9 mouse cellular contexts compared by ENCODE assay signal in the genomic region with DNA sequence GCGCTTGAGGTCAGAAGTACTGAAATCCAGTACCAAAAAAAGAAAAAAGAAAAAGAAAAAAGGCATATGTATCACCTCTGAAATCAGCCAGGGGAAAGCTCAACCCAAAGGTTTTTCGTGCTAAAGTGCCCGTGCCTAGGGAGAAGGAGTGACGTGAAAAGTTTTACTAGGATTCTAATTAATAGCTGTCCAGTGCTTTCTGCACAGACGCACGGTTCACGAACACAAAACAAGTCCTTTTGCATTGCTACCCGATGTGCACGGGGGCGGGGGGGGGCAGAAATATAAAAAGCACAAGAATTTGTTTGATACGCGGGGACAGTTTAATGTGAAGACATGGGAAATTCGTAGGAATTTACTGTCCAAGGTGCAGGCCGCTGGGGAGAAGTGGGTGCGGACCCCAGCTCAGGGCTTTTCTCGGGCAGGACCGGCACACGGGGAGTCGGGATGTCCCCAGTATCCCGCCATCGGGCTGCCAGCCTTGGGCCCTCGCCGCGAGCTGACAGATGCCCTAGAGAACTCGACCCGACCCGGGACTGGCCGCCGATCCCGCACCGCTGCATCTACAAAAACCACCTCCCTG. TPM values are rescaled to one million over a fixed set of nuclear protein-coding genes. Genes with fewer than 3 reads are reported as not detected.
A peak's percentile ranks its signal among the peaks of the same experiment; 100 is the strongest.
DNase-seq lines count a peak whose midpoint lies in the region; ATAC-seq and TF ChIP-seq lines count a peak whose summit lies in the region.
"Had no signal": no experiment of that assay in that cellular context is flagged by ENCODE, and none has a peak within 500 bp of the region (broad histone marks: within the 10 kb centered on the region; RNA-seq: fewer than 3 reads in every experiment).

No protein-coding gene starts in this region.

- TF ChIP-seq CTCF in left cerebral cortex, adult 2 months (IDR thresholded peaks at IDR 0.05): no peak
- TF ChIP-seq CTCF in cortical plate, adult 2 months (IDR thresholded peaks at IDR 0.05; ENCODE audit: extremely low read depth, insufficient read depth, low read length): no peak
- TF ChIP-seq CTCF in hindbrain, postnatal 0 days (IDR thresholded peaks at IDR 0.05; ENCODE audit: low read depth): no peak

- H3K9ac ChIP-seq in hindbrain, postnatal 0 days (replicated peaks; ENCODE audit: low read length): peak overlapping the region; percentile 87
- H3K9ac ChIP-seq in midbrain, embryonic 11.5 days (ENCODE audit: low read length): peak overlapping the region; percentile 92

- H3K27ac ChIP-seq in left cerebral cortex, adult 2 months: peak overlapping the region; percentile 91
- H3K27ac ChIP-seq in cortical plate, adult 2 months (ENCODE audit: insufficient read depth, low read length): peak overlapping the region; percentile 37; the same call in 1 of the 2 replicates
- peak overlapping the region; percentile 70 for H3K27ac ChIP-seq in hindbrain, postnatal 0 days
- no peak overlapping the region for H3K27ac ChIP-seq in midbrain, embryonic 11.5 days (ENCODE audit: low read depth, low read length)

- TF ChIP-seq POLR2A in cortical plate, adult 2 months (IDR thresholded peaks at IDR 0.05; ENCODE audit: extremely low read depth, insufficient read depth, low read length): no peak

- DNase-seq in left cerebral cortex, adult 2 months (ENCODE audit: extremely low spot score in 1 of 2, low spot score in 2 of 2): no peak
- DNase-seq in left cerebral cortex, postnatal 36 days (ENCODE audit: low spot score in 2 of 2): no peak
- DNase-seq in hindbrain, postnatal 0 days (ENCODE audit: low spot score): no peak
- no peak for DNase-seq in midbrain, embryonic 11.5 days (ENCODE audit: low spot score, missing footprints)
- DNase-seq in left cerebral cortex, postnatal 4 days: no peak
- no peak for DNase-seq in cerebellum, adult 8-10 months
- no peak for DNase-seq in spleen, postnatal 14 days (ENCODE audit: low spot score in 2 of 2)

- H3K4me3 ChIP-seq in left cerebral cortex, adult 2 months: peak overlapping the region; percentile 94
- H3K4me3 ChIP-seq in cortical plate, adult 2 months (ENCODE audit: insufficient read depth, low read length): peak overlapping the region; percentile 70
- H3K4me3 ChIP-seq in hindbrain, postnatal 0 days (ENCODE audit: low read length): peak overlapping the region; percentile 81
- H3K4me3 ChIP-seq in midbrain, embryonic 11.5 days (ENCODE audit: low read depth, low read length): peak overlapping the region; percentile 84

- H3K4me1 ChIP-seq in cortical plate, adult 2 months (ENCODE audit: control insufficient read depth, insufficient read depth, low read length): peaks cover 9% of the 10 kb centered on the region
- no peaks in the 10 kb centered on the region for H3K4me1 ChIP-seq in hindbrain, postnatal 0 days (ENCODE audit: insufficient read depth, low read length)
- 0 out of 2 replicates have a peak, but pooled peaks cover 2% of the 10 kb centered on the region for H3K4me1 ChIP-seq in midbrain, embryonic 11.5 days (ENCODE audit: control insufficient read depth, insufficient read depth, low read length)

- ATAC-seq in hindbrain, postnatal 0 days: no peak; the same call in none of the 2 replicates
- peak; percentile 75 for ATAC-seq in midbrain, embryonic 11.5 days (ENCODE audit: low FRiP score)

- H3K9me3 ChIP-seq in hindbrain, postnatal 0 days (ENCODE audit: low read length): 0 out of 2 replicates have a peak, but pooled peaks cover 3% of the 10 kb centered on the region
- H3K9me3 ChIP-seq in midbrain, embryonic 11.5 days (ENCODE audit: control insufficient read depth, low read length): no peaks in the 10 kb centered on the region

- intact Hi-C loops in left cerebral cortex, adult 2 months (cut with DNase I): loop anchor here (2.0 kb wide), 2 partner anchors 45 to 55 kb away; partner anchors contain the start of genes Mrps17 and Nipsnap2
- intact Hi-C loops in left cerebral cortex, postnatal 36 days (cut with DNase I): loop anchor here (10.0 kb wide), 1 partner anchor 165 kb away; the partner anchor contains the start of gene Sfswap
- intact Hi-C loops in left cerebral cortex, postnatal 4 days (cut with DNase I): no loop called here

- H3K27me3 ChIP-seq in hindbrain, postnatal 0 days (ENCODE audit: insufficient read depth, low read length): no peaks in the 10 kb centered on the region
- H3K27me3 ChIP-seq in midbrain, embryonic 11.5 days (ENCODE audit: control insufficient read depth, insufficient read depth, low read length): no peaks in the 10 kb centered on the region

- peak overlapping the region; percentile 81 for H3K4me2 ChIP-seq in hindbrain, postnatal 0 days (ENCODE audit: low read depth, low read length)
- peak overlapping the region; percentile 71 for H3K4me2 ChIP-seq in midbrain, embryonic 11.5 days

- WGBS in hindbrain, postnatal 0 days: under 1% methylated on average over 31 of the region's 31 CpGs
- under 1% methylated on average over 31 of the region's 31 CpGs for WGBS in midbrain, embryonic 11.5 days

- no peaks in the 10 kb centered on the region for H3K36me3 ChIP-seq in hindbrain, postnatal 0 days (ENCODE audit: insufficient read depth, low read length)
- H3K36me3 ChIP-seq in midbrain, embryonic 11.5 days (ENCODE audit: control insufficient read depth, insufficient read depth, low read length): no peaks in the 10 kb centered on the region

RNA-seq across cellular contexts. Expression of gene Zfp11, which starts 0.4 kb away (rescaled TPM):
- total RNA-seq in left cerebral cortex, adult 2 months (2021): 1 to 10 TPM; 6.8 to 6.9 TPM
- total RNA-seq in left cerebral cortex, postnatal 36 days (2021): 1 to 10 TPM; 6.4 to 8.2 TPM
- polyA plus RNA-seq in cortical plate, adult 2 months (2012; rRNA removed): 5.2 and 5.9 TPM in 2 replicates
- 3.3 and 4.7 TPM in 2 replicates for total RNA-seq in hindbrain, postnatal 0 days (2014; rRNA removed)
- 3.2 and 3.4 TPM in 2 replicates for polyA plus RNA-seq in hindbrain, postnatal 0 days (2015; fragmentation: Nextera tagmentation; extraction: Ambion mirVana)
- polyA plus RNA-seq in midbrain, embryonic 11.5 days (2014; fragmentation: Nextera tagmentation; extraction: Ambion mirVana): 6.1 and 8.2 TPM in 2 replicates
- 1 to 10 TPM; 8.2 to 8.6 TPM for total RNA-seq in left cerebral cortex, postnatal 4 days (2021)

RNA-seq across cellular contexts. Expression of gene Sept14, which starts 38.8 kb away (rescaled TPM):
- total RNA-seq in left cerebral cortex, adult 2 months (2021): not detected
- not detected for total RNA-seq in left cerebral cortex, postnatal 36 days (2021)
- not detected in 2 replicates for polyA plus RNA-seq in cortical plate, adult 2 months (2012; rRNA removed)
- not detected in 2 replicates for total RNA-seq in hindbrain, postnatal 0 days (2014; rRNA removed)
- polyA plus RNA-seq in hindbrain, postnatal 0 days (2015; fragmentation: Nextera tagmentation; extraction: Ambion mirVana): not detected in 2 replicates
- not detected in 2 replicates for polyA plus RNA-seq in midbrain, embryonic 11.5 days (2014; fragmentation: Nextera tagmentation; extraction: Ambion mirVana)
- not detected for total RNA-seq in left cerebral cortex, postnatal 4 days (2021)
- total RNA-seq: neutrophil, adult 5-6 weeks had no signal

RNA-seq across cellular contexts. Expression of gene Mrps17, which starts 45.8 kb away (rescaled TPM):
- total RNA-seq in left cerebral cortex, adult 2 months (2021): 10 to 100 TPM; 78.0 to 87.8 TPM
- total RNA-seq in left cerebral cortex, postnatal 36 days (2021): 10 to 100 TPM; 73.6 to 77.1 TPM
- 100 and 111 TPM in 2 replicates for polyA plus RNA-seq in cortical plate, adult 2 months (2012; rRNA removed)
- total RNA-seq in hindbrain, postnatal 0 days (2014; rRNA removed): 112 and 113 TPM in 2 replicates
- polyA plus RNA-seq in hindbrain, postnatal 0 days (2015; fragmentation: Nextera tagmentation; extraction: Ambion mirVana): 156 and 157 TPM in 2 replicates
- 180 and 189 TPM in 2 replicates for polyA plus RNA-seq in midbrain, embryonic 11.5 days (2014; fragmentation: Nextera tagmentation; extraction: Ambion mirVana)
- 10 to 100 TPM; 73.9 to 74.6 TPM for total RNA-seq in left cerebral cortex, postnatal 4 days (2021)

RNA-seq across cellular contexts. Expression of gene Nipsnap2, which starts 55.3 kb away (rescaled TPM):
- 10 to 100 TPM; 72.4 to 72.6 TPM for total RNA-seq in left cerebral cortex, adult 2 months (2021)
- total RNA-seq in left cerebral cortex, postnatal 36 days (2021): 10 to 100 TPM; 78.8 to 80.8 TPM
- polyA plus RNA-seq in cortical plate, adult 2 months (2012; rRNA removed): 84.1 and 88.4 TPM in 2 replicates
- total RNA-seq in hindbrain, postnatal 0 days (2014; rRNA removed): 72.3 and 75.7 TPM in 2 replicates
- 115 and 125 TPM in 2 replicates for polyA plus RNA-seq in hindbrain, postnatal 0 days (2015; fragmentation: Nextera tagmentation; extraction: Ambion mirVana)
- polyA plus RNA-seq in midbrain, embryonic 11.5 days (2014; fragmentation: Nextera tagmentation; extraction: Ambion mirVana): 83.6 and 89.0 TPM in 2 replicates
- 10 to 100 TPM; 55.2 to 59.7 TPM for total RNA-seq in left cerebral cortex, postnatal 4 days (2021)
